Mouse (Mus musculus) stomach, postnatal 0 days (tissue): ENCODE data around the gene Snd1.

Experiments used
- CTCF ChIP-seq: IDR thresholded peaks from 2 replicates; pipeline ENCODE4 v1.5.1; 2016; ENCODE audit warnings: antibody characterized with exemption, low read depth, mild to moderate bottlenecking, moderate library complexity
- EP300 ChIP-seq: optimal IDR thresholded peaks from 2 replicates; pipeline ENCODE3; 2016; ENCODE audit warnings: antibody characterized with exemption

- no peak for TF ChIP-seq CTCF
- no peak for TF ChIP-seq EP300
Observed at GRCm38 (mm10) chr6:28975106-28975505, 500.2 kb downstream of the Snd1 start.
